Mouse (Mus musculus) myocyte (in vitro differentiated cells): ENCODE results near the gene Zfp672.

ENCODE experiments used
- MAX ChIP-seq: IDR thresholded peaks from one replicate; pipeline ENCODE4 v1.6.1; 2011; ENCODE audit warnings: low read depth, mild to moderate bottlenecking, control low read depth
- MYOD1 ChIP-seq, 3 experiments: IDR thresholded peaks; one replicate each; pipeline ENCODE4 v1.6.1; 2011; ENCODE audit warnings: control low read depth in 2 of 3, low read depth in 2 of 3, mild to moderate bottlenecking in 2 of 3, moderate library complexity in 1 of 3; ENCODE audit not compliant: insufficient read length in 2 of 3, control insufficient read depth in 1 of 3
- POLR2A ChIP-seq: IDR thresholded peaks from one replicate; pipeline ENCODE4 v1.6.1; 2011; ENCODE audit warnings: low read depth, mild to moderate bottlenecking, control low read depth, moderate library complexity; ENCODE audit not compliant: insufficient read length
- POLR2AphosphoS2 ChIP-seq: IDR thresholded peaks from one replicate; pipeline ENCODE4 v1.6.1; 2011; ENCODE audit warnings: low read depth, control low read depth; ENCODE audit not compliant: insufficient read length
- REST ChIP-seq: IDR thresholded peaks from one replicate; pipeline ENCODE4 v1.6.1; 2011; ENCODE audit warnings: mild to moderate bottlenecking, control low read depth, moderate library complexity; ENCODE audit not compliant: insufficient read depth, insufficient read length
- SRF ChIP-seq: IDR thresholded peaks from one replicate; pipeline ENCODE4 v1.6.1; 2011; ENCODE audit warnings: low read depth; ENCODE audit not compliant: control insufficient read depth, insufficient read length
- TCF3 ChIP-seq: IDR thresholded peaks from one replicate; pipeline ENCODE4 v1.6.1; 2011; ENCODE audit warnings: low read depth, control low read depth; ENCODE audit not compliant: insufficient read length
- USF1 ChIP-seq: IDR thresholded peaks from one replicate; pipeline ENCODE4 v1.6.1; 2011; ENCODE audit warnings: low read depth, mild to moderate bottlenecking, control low read depth, moderate library complexity

- TF ChIP-seq USF1, result no peak
- TF ChIP-seq MYOD1 (IDR thresholded peaks at IDR 0.05; ENCODE audit: control insufficient read depth in 1 of 3, insufficient read length in 2 of 3, low read depth in 2 of 3), result no peak
- TF ChIP-seq POLR2A, result no peak
- TF ChIP-seq TCF3, result no peak
- no peak for TF ChIP-seq POLR2AphosphoS2
- TF ChIP-seq SRF, result no peak
- TF ChIP-seq MAX, result no peak
- no peak for TF ChIP-seq REST
Measured at GRCm38 (mm10) chr11:58377686-58378085, 47.5 kb upstream of the Zfp672 start.
